In the genomic region with DNA sequence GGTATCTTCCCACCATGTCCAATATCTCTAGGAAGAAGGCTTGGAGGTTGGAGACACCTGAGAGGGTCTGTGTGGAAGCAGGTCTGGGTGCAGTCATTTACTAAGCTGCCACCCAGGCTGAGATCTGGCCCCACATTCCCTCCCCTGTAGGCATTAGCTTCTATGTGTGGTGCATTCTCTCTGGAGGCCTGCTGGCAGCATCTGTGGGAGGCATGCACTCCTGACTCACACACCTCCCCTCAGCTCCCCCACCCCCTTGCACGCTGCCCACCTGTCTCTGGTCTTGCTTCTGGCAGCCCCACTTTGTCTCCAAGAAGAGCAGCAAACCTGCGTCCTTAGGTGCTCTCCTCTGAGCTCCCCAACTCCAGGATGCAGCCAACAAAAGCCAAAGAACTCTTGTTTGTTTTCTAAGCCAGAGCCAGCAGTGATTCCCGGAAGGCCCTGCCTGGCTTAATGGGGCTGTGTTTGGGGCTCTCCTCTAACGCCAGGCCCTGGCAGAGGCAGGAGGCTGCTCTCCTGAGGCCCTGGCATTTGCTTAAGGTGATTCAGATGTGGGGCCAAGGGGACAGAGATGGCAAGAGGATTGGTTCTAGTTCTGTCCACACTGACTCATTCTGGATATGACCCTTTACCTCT, we compare ENCODE assay signal across 19 mouse cellular contexts.
DNase-seq lines count a peak whose midpoint lies in the region; ATAC-seq lines count a peak whose summit lies in the region.
"Had no signal": no experiment of that assay in that cellular context is flagged by ENCODE, and none has a peak within 500 bp of the region (broad histone marks: within the 10 kb centered on the region; RNA-seq: fewer than 3 reads in every experiment).

No protein-coding gene starts in this region.

- ATAC-seq in erythroid progenitor cell, adult 5-6 weeks (replicated peaks; ENCODE audit: low FRiP score, poor library complexity, severe bottlenecking): no peak
- ATAC-seq: forebrain, postnatal 0 days; midbrain, embryonic 15.5 days had no signal

- H3K9me3 ChIP-seq in heart, embryonic 10.5 days: no peaks in the 10 kb centered on the region
- H3K9me3 ChIP-seq: limb, embryonic 15.5 days; megakaryocyte, embryonic 14.5 days; midbrain, embryonic 15.5 days had no signal

- no peaks in the 10 kb centered on the region for H3K36me3 ChIP-seq in heart, embryonic 10.5 days
- H3K36me3 ChIP-seq: limb, embryonic 15.5 days; midbrain, embryonic 15.5 days had no signal

- WGBS in heart, embryonic 10.5 days: 56% methylated on average over 4 of the region's 4 CpGs

- no peaks in the 10 kb centered on the region; the same call in 1 of the 2 replicates for H3K4me1 ChIP-seq in heart, embryonic 10.5 days
- H3K4me1 ChIP-seq: megakaryocyte, embryonic 14.5 days; midbrain, embryonic 15.5 days had no signal

- no peaks in the 10 kb centered on the region for H3K27me3 ChIP-seq in heart, embryonic 10.5 days (ENCODE audit: insufficient read depth, poor library complexity, severe bottlenecking)
- H3K27me3 ChIP-seq: limb, embryonic 15.5 days; megakaryocyte, embryonic 14.5 days; midbrain, embryonic 15.5 days had no signal

- peak; percentile 17 to 28 for DNase-seq in cerebellum, adult 18-20 months
- DNase-seq in cerebellum, adult 11 months: no peak
- peak; percentile 10 for DNase-seq in heart, postnatal 4 days
- DNase-seq in heart, embryonic 10.5 days (ENCODE audit: low spot score): no peak
- peak; percentile 71 for DNase-seq in 3T3-L1 (ENCODE audit: low read depth, low spot score)
- DNase-seq in adrenal gland, postnatal 25 days: peak; percentile 28
- DNase-seq in thymus, postnatal 36 days: no peak
- DNase-seq: B cell, adult 2 months; cerebellum, postnatal 10 days; forebrain, postnatal 0 days; gastrocnemius, postnatal 10 days; kidney, adult 9 months; kidney, postnatal 36 days; lung, postnatal 10 days; thymus, postnatal 14 days had no signal

- H3K27ac ChIP-seq in heart, embryonic 10.5 days: no peak overlapping the region
- H3K27ac ChIP-seq: limb, embryonic 15.5 days; midbrain, embryonic 15.5 days had no signal

- H3K4me3 ChIP-seq in heart, embryonic 10.5 days: no peak overlapping the region
- H3K4me3 ChIP-seq: limb, embryonic 15.5 days; megakaryocyte, embryonic 14.5 days; midbrain, embryonic 15.5 days had no signal

Comparison
In these comparisons a context has a peak if more than half of its experiments do, and no peak if none do; other contexts are left out.
1. DNase-seq: peak in cerebellum, adult 18-20 months (2 of 2), heart, postnatal 4 days (single experiment), 3T3-L1 (single experiment) and adrenal gland, postnatal 25 days (single experiment); none in cerebellum, adult 11 months (single experiment), heart, embryonic 10.5 days (single experiment) and thymus, postnatal 36 days (0 of 2).